Mouse (Mus musculus): ENCODE results near the gene Rab25.

Rab25 gene

GRCm38 (mm10) chr3:88527565-88527964 is 20.5 kb downstream of the Rab25 start:
- in situ Hi-C loops (cut with MboI; ENCODE audit: low sequenced_read_pairs), result no loop called here

- in situ Hi-C loops (cut with MboI; ENCODE audit: low sequenced_read_pairs), result no loop called here
These were observed 21.7 kb downstream of the Rab25 start for GRCm38 (mm10) chr3:88526157-88527131.

GRCm38 (mm10) chr3:88525021-88525420 is 23.1 kb downstream of the Rab25 start:
- in situ Hi-C loops (cut with MboI; ENCODE audit: low sequenced_read_pairs), result no loop called here

- in situ Hi-C loops (cut with MboI; ENCODE audit: low sequenced_read_pairs), result loop anchor here (5.0 kb wide), 1 partner anchor 36 kb away; no protein-coding TSS in a partner anchor
These were observed 25.1 kb downstream of the Rab25 start for GRCm38 (mm10) chr3:88523027-88523426.

GRCm38 (mm10) chr3:88521803-88522331 is 26.2 kb downstream of the Rab25 start:
- in situ Hi-C loops (cut with MboI; ENCODE audit: low sequenced_read_pairs), result loop anchor here (5.0 kb wide), 1 partner anchor 35 kb away; no protein-coding TSS in a partner anchor

GRCm38 (mm10) chr3:88521156-88521555 is 26.9 kb downstream of the Rab25 start:
- in situ Hi-C loops (cut with MboI; ENCODE audit: low sequenced_read_pairs), result loop anchor here (5.0 kb wide), 1 partner anchor 34 kb away; no protein-coding TSS in a partner anchor

GRCm38 (mm10) chr3:88520078-88520477 is 28.0 kb downstream of the Rab25 start:
- in situ Hi-C loops (cut with MboI; ENCODE audit: low sequenced_read_pairs), result loop anchor here (5.0 kb wide), 1 partner anchor 33 kb away; no protein-coding TSS in a partner anchor

GRCm38 (mm10) chr3:88518411-88518810 is 29.7 kb downstream of the Rab25 start:
- in situ Hi-C loops (cut with MboI; ENCODE audit: low sequenced_read_pairs), result no loop called here

GRCm38 (mm10) chr3:88516407-88516806 is 31.7 kb downstream of the Rab25 start:
- in situ Hi-C loops (cut with MboI; ENCODE audit: low sequenced_read_pairs), result no loop called here

- in situ Hi-C loops (cut with MboI; ENCODE audit: low sequenced_read_pairs), result no loop called here
These were observed 33.1 kb downstream of the Rab25 start for GRCm38 (mm10) chr3:88515095-88515386.

- in situ Hi-C loops (cut with MboI; ENCODE audit: low sequenced_read_pairs), result no loop called here
These were observed 33.6 kb downstream of the Rab25 start for GRCm38 (mm10) chr3:88514231-88515094.

GRCm38 (mm10) chr3:88513546-88514115 is 34.5 kb downstream of the Rab25 start:
- in situ Hi-C loops (cut with MboI; ENCODE audit: low sequenced_read_pairs), result no loop called here

- in situ Hi-C loops (cut with MboI; ENCODE audit: low sequenced_read_pairs), result no loop called here
These were observed 35.1 kb downstream of the Rab25 start for GRCm38 (mm10) chr3:88512896-88513545.

- in situ Hi-C loops (cut with MboI; ENCODE audit: low sequenced_read_pairs), result no loop called here
These were observed 35.8 kb downstream of the Rab25 start for GRCm38 (mm10) chr3:88512141-88512895.

GRCm38 (mm10) chr3:88511559-88511958 is 36.5 kb downstream of the Rab25 start:
- in situ Hi-C loops (cut with MboI; ENCODE audit: low sequenced_read_pairs), result no loop called here

- in situ Hi-C loops (cut with MboI; ENCODE audit: low sequenced_read_pairs), result no loop called here
These were observed 37.4 kb downstream of the Rab25 start for GRCm38 (mm10) chr3:88510421-88511289.

- in situ Hi-C loops (cut with MboI; ENCODE audit: low sequenced_read_pairs), result no loop called here
These were observed 38.2 kb downstream of the Rab25 start, which contains the start of gene Lmna for GRCm38 (mm10) chr3:88509692-88510420. Gene Lmna, minus strand, starts transcription at chr3:88509956.

GRCm38 (mm10) chr3:88509250-88509649 is 38.9 kb downstream of the Rab25 start:
- in situ Hi-C loops (cut with MboI; ENCODE audit: low sequenced_read_pairs), result no loop called here
